Mouse (Mus musculus): ENCODE results near the gene Cdsn. TPM values are rescaled to one million over a fixed set of nuclear protein-coding genes. Genes with fewer than 3 reads are reported as not detected.
A peak's percentile ranks its signal among the peaks of the same experiment; 100 is the strongest.

Cdsn gene
- polyA plus RNA-seq, 1 experiment from 2014 or later, result 0.12 TPM

GRCm38 (mm10) chr17:35556812-35557211 is 4.9 kb downstream of the Cdsn start:
- ATAC-seq (ENCODE audit: low FRiP score), result no peak
- 27% methylated on average over 5 of the region's 5 CpGs for WGBS
- no peak overlapping the region for H3K4me3 ChIP-seq
- H3K4me1 ChIP-seq (replicated peaks), result no peaks in the 10 kb centered on the region
- no peaks in the 10 kb centered on the region for H3K9me3 ChIP-seq
- no peak overlapping the region for H3K27ac ChIP-seq
- H3K4me2 ChIP-seq, result no peak overlapping the region
- H3K9ac ChIP-seq, result no peak overlapping the region
- H3K36me3 ChIP-seq, result no peaks in the 10 kb centered on the region
- no peaks in the 10 kb centered on the region for H3K27me3 ChIP-seq

- Histone ChIP-seq H3K4me3 (no peak overlapping the region), H3K4me2 (no peak overlapping the region), H3K27ac (no peak overlapping the region), H3K9ac (no peak overlapping the region), H3K4me1 (replicated peaks) (no peaks in the 10 kb centered on the region), H3K27me3 (no peaks in the 10 kb centered on the region), H3K9me3 (no peaks in the 10 kb centered on the region), H3K36me3 (no peaks in the 10 kb centered on the region)
- ATAC-seq (ENCODE audit: low FRiP score), result no peak
- 80% methylated on average over 9 of the region's 9 CpGs for WGBS
Measured at GRCm38 (mm10) chr17:35557351-35557750, 5.4 kb downstream of the Cdsn start.

- H3K27me3 ChIP-seq, result no peaks in the 10 kb centered on the region
- 65% methylated on average over 8 of the region's 8 CpGs for WGBS
- no peaks in the 10 kb centered on the region for H3K9me3 ChIP-seq
- no peak for ATAC-seq (ENCODE audit: low FRiP score)
- H3K9ac ChIP-seq, result no peak overlapping the region
- H3K4me3 ChIP-seq, result no peak overlapping the region
- H3K4me1 ChIP-seq (replicated peaks), result no peaks in the 10 kb centered on the region
- H3K36me3 ChIP-seq, result no peaks in the 10 kb centered on the region
- no peak overlapping the region for H3K27ac ChIP-seq
- no peak overlapping the region for H3K4me2 ChIP-seq
Measured at GRCm38 (mm10) chr17:35558216-35558615, 6.3 kb downstream of the Cdsn start.

GRCm38 (mm10) chr17:35567150-35567549 is 15.2 kb downstream of the Cdsn start, which contains the start of gene 2300002M23Rik:
TSS of gene 2300002M23Rik (plus strand) at chr17:35567450.
- H3K36me3 ChIP-seq, result no peaks in the 10 kb centered on the region
- no peak within 1 kb of the TSS for H3K27ac ChIP-seq
- H3K9me3 ChIP-seq, result no peaks in the 10 kb centered on the region
- H3K9ac ChIP-seq, result no peak within 1 kb of the TSS
- 64% methylated on average over 3 of the region's 3 CpGs for WGBS
- H3K4me1 ChIP-seq (replicated peaks), result peaks cover 14% of the 10 kb centered on the region
- no peak within 1 kb of the TSS for H3K4me3 ChIP-seq
- H3K27me3 ChIP-seq, result peaks cover 20% of the 10 kb centered on the region
- no peak for ATAC-seq (ENCODE audit: low FRiP score)
- no peak within 1 kb of the TSS for H3K4me2 ChIP-seq

- no peaks in the 10 kb centered on the region for H3K9me3 ChIP-seq
- WGBS, result 21% methylated on average over 9 of the region's 9 CpGs
Measured at GRCm38 (mm10) chr17:35567767-35568166, 15.8 kb downstream of the Cdsn start.

GRCm38 (mm10) chr17:35569091-35569944 is 17.4 kb downstream of the Cdsn start:
- H3K36me3 ChIP-seq, result no peaks in the 10 kb centered on the region
- H3K4me2 ChIP-seq, result peak overlapping the region; percentile 59
- ATAC-seq (ENCODE audit: low FRiP score), result peak; percentile 75
- peaks cover 20% of the 10 kb centered on the region for H3K27me3 ChIP-seq
- WGBS, result 3% methylated on average over 28 of the region's 28 CpGs
- peak overlapping the region; percentile 62 for H3K9ac ChIP-seq
- no peak overlapping the region for H3K27ac ChIP-seq
- H3K4me1 ChIP-seq (replicated peaks), result peaks cover 14% of the 10 kb centered on the region
- H3K4me3 ChIP-seq, result peak overlapping the region; percentile 31
- no peaks in the 10 kb centered on the region for H3K9me3 ChIP-seq

More at GRCm38 (mm10) chr17:35567767-35568166, 15.8 kb downstream of the Cdsn start:
- H3K4me1 ChIP-seq (replicated peaks), result peaks cover 14% of the 10 kb centered on the region
- H3K9ac ChIP-seq, result no peak overlapping the region
- no peak for ATAC-seq (ENCODE audit: low FRiP score)
- H3K4me3 ChIP-seq, result no peak overlapping the region
- no peaks in the 10 kb centered on the region for H3K36me3 ChIP-seq
- H3K4me2 ChIP-seq, result no peak overlapping the region
- H3K27me3 ChIP-seq, result peaks cover 20% of the 10 kb centered on the region
- H3K27ac ChIP-seq, result no peak overlapping the region

GRCm38 (mm10) chr17:35570836-35571235 is 18.9 kb downstream of the Cdsn start:
- peaks cover 14% of the 10 kb centered on the region for H3K4me1 ChIP-seq (replicated peaks)
- WGBS, result 55% methylated on average over 14 of the region's 14 CpGs
- H3K27me3 ChIP-seq, result peaks cover 20% of the 10 kb centered on the region
- no peaks in the 10 kb centered on the region for H3K36me3 ChIP-seq
- H3K4me2 ChIP-seq, result no peak overlapping the region
- H3K4me3 ChIP-seq, result no peak overlapping the region
- H3K9me3 ChIP-seq, result no peaks in the 10 kb centered on the region
- H3K9ac ChIP-seq, result no peak overlapping the region
- H3K27ac ChIP-seq, result no peak overlapping the region
- no peak for ATAC-seq (ENCODE audit: low FRiP score)

GRCm38 (mm10) chr17:35571477-35571876 is 19.5 kb downstream of the Cdsn start:
- Histone ChIP-seq H3K4me3 (no peak overlapping the region), H3K4me1 (replicated peaks) (peaks cover 14% of the 10 kb centered on the region), H3K36me3 (no peaks in the 10 kb centered on the region), H3K27ac (no peak overlapping the region), H3K9ac (no peak overlapping the region), H3K9me3 (no peaks in the 10 kb centered on the region), H3K27me3 (peaks cover 20% of the 10 kb centered on the region), H3K4me2 (no peak overlapping the region)
- 94% methylated on average over 7 of the region's 7 CpGs for WGBS
- ATAC-seq (ENCODE audit: low FRiP score), result no peak

- 20% methylated on average over 6 of the region's 6 CpGs for WGBS
- no peak for ATAC-seq (ENCODE audit: low FRiP score)
Measured at GRCm38 (mm10) chr17:35578211-35578610, 26.3 kb downstream of the Cdsn start.

GRCm38 (mm10) chr17:35582900-35583299 is 31.0 kb downstream of the Cdsn start:
- Histone ChIP-seq H3K9me3 (no peaks in the 10 kb centered on the region), H3K4me2 (no peak overlapping the region), H3K4me1 (replicated peaks) (peaks cover 3% of the 10 kb centered on the region; the same call in 1 of the 2 replicates), H3K36me3 (no peaks in the 10 kb centered on the region), H3K27me3 (no peaks in the 10 kb centered on the region), H3K4me3 (no peak overlapping the region), H3K9ac (no peak overlapping the region), H3K27ac (no peak overlapping the region)
- no peak for ATAC-seq (ENCODE audit: low FRiP score)
- 94% methylated on average over 1 of the region's 1 CpGs for WGBS

More at GRCm38 (mm10) chr17:35578211-35578610, 26.3 kb downstream of the Cdsn start:
- no peaks in the 10 kb centered on the region for H3K9me3 ChIP-seq
- H3K27ac ChIP-seq, result no peak overlapping the region
- H3K9ac ChIP-seq, result no peak overlapping the region
- no peaks in the 10 kb centered on the region for H3K4me1 ChIP-seq (replicated peaks)
- peaks cover 2% of the 10 kb centered on the region; the same call in 1 of the 2 replicates for H3K27me3 ChIP-seq
- no peak overlapping the region for H3K4me3 ChIP-seq
- no peaks in the 10 kb centered on the region for H3K36me3 ChIP-seq
- no peak overlapping the region for H3K4me2 ChIP-seq

GRCm38 (mm10) chr17:35584330-35584937 is 32.5 kb downstream of the Cdsn start:
- Histone ChIP-seq H3K36me3 (no peaks in the 10 kb centered on the region), H3K4me1 (replicated peaks) (peaks cover 3% of the 10 kb centered on the region; the same call in 1 of the 2 replicates), H3K27ac (no peak overlapping the region), H3K9ac (no peak overlapping the region), H3K4me3 (no peak overlapping the region), H3K4me2 (peak overlapping the region; percentile 45), H3K27me3 (no peaks in the 10 kb centered on the region), H3K9me3 (no peaks in the 10 kb centered on the region)
- WGBS, result 19% methylated on average over 16 of the region's 16 CpGs
- peak; percentile 49; the same call in 1 of the 2 replicates for ATAC-seq (ENCODE audit: low FRiP score)

GRCm38 (mm10) chr17:35587291-35587690 is 35.4 kb downstream of the Cdsn start:
- 93% methylated on average over 1 of the region's 1 CpGs for WGBS

More at GRCm38 (mm10) chr17:35587291-35587690, 35.4 kb downstream of the Cdsn start:
- no peak overlapping the region for H3K4me3 ChIP-seq
- no peak for ATAC-seq (ENCODE audit: low FRiP score)
- H3K27me3 ChIP-seq, result no peaks in the 10 kb centered on the region
- peaks cover 3% of the 10 kb centered on the region; the same call in 1 of the 2 replicates for H3K4me1 ChIP-seq (replicated peaks)
- no peak overlapping the region for H3K27ac ChIP-seq
- no peak overlapping the region for H3K4me2 ChIP-seq
- no peaks in the 10 kb centered on the region for H3K9me3 ChIP-seq
- H3K9ac ChIP-seq, result no peak overlapping the region
- no peaks in the 10 kb centered on the region for H3K36me3 ChIP-seq

All from hindbrain, embryonic 13.5 days (tissue).